Mouse (Mus musculus): ENCODE results near the gene Pip5k1c. TPM values are rescaled to one million over a fixed set of nuclear protein-coding genes. Genes with fewer than 3 reads are reported as not detected.

Gene Pip5k1c
- polyA plus RNA-seq, 1 experiment from 2014 or later, result 74.9 TPM

DNA sequence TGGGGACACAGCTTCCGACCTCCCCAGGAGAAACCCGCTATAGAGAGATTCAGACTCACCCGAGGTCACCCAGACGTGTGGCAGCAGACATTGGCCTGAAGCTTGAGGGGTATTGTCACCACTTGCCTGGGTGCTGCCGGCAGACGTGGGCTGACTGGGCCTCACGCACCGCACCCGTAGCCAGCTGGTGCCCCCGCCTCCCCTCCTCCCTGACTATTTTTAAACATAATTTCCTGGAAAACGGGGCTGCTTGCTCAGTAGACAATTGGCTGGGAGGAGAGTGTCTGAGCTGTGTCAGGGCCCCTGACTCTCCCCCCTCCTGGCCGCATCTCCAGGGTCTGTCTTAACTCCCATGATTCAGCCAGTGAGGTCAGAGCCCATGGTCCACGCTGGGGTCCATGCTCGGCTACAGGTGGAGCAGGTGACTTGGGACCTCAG, 10.0 kb downstream of the Pip5k1c start:
- Histone ChIP-seq H3K9ac (ENCODE audit: low read length) (no peak overlapping the region), H3K4me1 (replicated peaks; ENCODE audit: control insufficient read depth, insufficient read depth, low read length) (no peaks in the 10 kb centered on the region; the same call in 1 of the 2 replicates), H3K9me3 (ENCODE audit: control insufficient read depth, low read length) (no peaks in the 10 kb centered on the region), H3K4me2 (ENCODE audit: low read depth, low read length, severe bottlenecking) (no peak overlapping the region), H3K4me3 (ENCODE audit: low read depth, low read length) (no peak overlapping the region), H3K27ac (ENCODE audit: low read depth, low read length) (no peak overlapping the region), H3K27me3 (ENCODE audit: control insufficient read depth, insufficient read depth, low read length) (no peaks in the 10 kb centered on the region), H3K36me3 (ENCODE audit: control insufficient read depth, insufficient read depth, low read length) (peaks cover 8% of the 10 kb centered on the region; the same call in 1 of the 2 replicates)
- WGBS, result 82% methylated on average over 14 of the region's 14 CpGs
- no peak for ATAC-seq (replicated peaks; ENCODE audit: low FRiP score)
- no peak for DNase-seq (ENCODE audit: low spot score)

GRCm38 (mm10) chr10:81303258-81303657, 10.5 kb downstream of the Pip5k1c start:
- no peaks in the 10 kb centered on the region; the same call in 1 of the 2 replicates for H3K4me1 ChIP-seq (replicated peaks; ENCODE audit: control insufficient read depth, insufficient read depth, low read length)
- ATAC-seq (replicated peaks; ENCODE audit: low FRiP score), result no peak
- no peaks in the 10 kb centered on the region for H3K27me3 ChIP-seq (ENCODE audit: control insufficient read depth, insufficient read depth, low read length)
- no peak overlapping the region for H3K4me2 ChIP-seq (ENCODE audit: low read depth, low read length, severe bottlenecking)
- H3K4me3 ChIP-seq (ENCODE audit: low read depth, low read length), result no peak overlapping the region
- no peak overlapping the region for H3K9ac ChIP-seq (ENCODE audit: low read length)
- no peak overlapping the region for H3K27ac ChIP-seq (ENCODE audit: low read depth, low read length)
- WGBS, result 78% methylated on average over 10 of the region's 10 CpGs
- DNase-seq (ENCODE audit: low spot score), result no peak
- peaks cover 13% of the 10 kb centered on the region for H3K36me3 ChIP-seq (ENCODE audit: control insufficient read depth, insufficient read depth, low read length)
- H3K9me3 ChIP-seq (ENCODE audit: control insufficient read depth, low read length), result no peaks in the 10 kb centered on the region

DNA sequence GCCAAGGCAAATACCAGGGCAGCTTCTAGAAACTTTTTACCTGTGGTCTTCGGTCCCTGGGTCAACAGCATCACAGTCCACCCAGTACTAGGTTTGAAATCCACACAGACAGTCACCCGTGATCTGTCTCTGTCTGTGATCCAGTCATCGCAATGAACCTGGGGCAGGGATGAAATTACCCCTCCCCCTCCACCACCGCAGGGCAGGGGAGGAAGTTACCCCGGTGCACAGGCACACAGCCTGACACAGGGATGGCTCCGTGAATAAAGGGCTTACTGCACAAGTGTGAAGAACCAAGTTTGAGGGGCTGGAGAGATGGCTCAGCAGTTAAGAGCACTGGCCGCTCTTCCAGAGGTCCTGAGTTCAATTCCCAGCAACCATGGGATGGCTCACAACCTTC, 11.0 kb downstream of the Pip5k1c start:
- Histone ChIP-seq H3K4me3 (ENCODE audit: low read depth, low read length) (no peak overlapping the region), H3K4me1 (replicated peaks; ENCODE audit: control insufficient read depth, insufficient read depth, low read length) (no peaks in the 10 kb centered on the region; the same call in 1 of the 2 replicates), H3K27ac (ENCODE audit: low read depth, low read length) (no peak overlapping the region), H3K9me3 (ENCODE audit: control insufficient read depth, low read length) (no peaks in the 10 kb centered on the region), H3K36me3 (ENCODE audit: control insufficient read depth, insufficient read depth, low read length) (peaks cover 13% of the 10 kb centered on the region), H3K4me2 (ENCODE audit: low read depth, low read length, severe bottlenecking) (no peak overlapping the region), H3K9ac (ENCODE audit: low read length) (no peak overlapping the region), H3K27me3 (ENCODE audit: control insufficient read depth, insufficient read depth, low read length) (no peaks in the 10 kb centered on the region)
- 83% methylated on average over 7 of the region's 7 CpGs for WGBS
- ATAC-seq (replicated peaks; ENCODE audit: low FRiP score) (no peak), DNase-seq (ENCODE audit: low spot score) (no peak)

- H3K36me3 ChIP-seq (ENCODE audit: control insufficient read depth, insufficient read depth, low read length), result peaks cover 17% of the 10 kb centered on the region
- H3K4me1 ChIP-seq (replicated peaks; ENCODE audit: control insufficient read depth, insufficient read depth, low read length), result no peaks in the 10 kb centered on the region; the same call in 1 of the 2 replicates
- H3K9ac ChIP-seq (ENCODE audit: low read length), result no peak overlapping the region; the same call in 1 of the 2 replicates
- no peak overlapping the region for H3K4me2 ChIP-seq (ENCODE audit: low read depth, low read length, severe bottlenecking)
- ATAC-seq (replicated peaks; ENCODE audit: low FRiP score), result peak; percentile 61; the same call in 1 of the 2 replicates
- H3K27ac ChIP-seq (ENCODE audit: low read depth, low read length), result no peak overlapping the region
- no peaks in the 10 kb centered on the region for H3K27me3 ChIP-seq (ENCODE audit: control insufficient read depth, insufficient read depth, low read length)
- peak; percentile 77 for DNase-seq (ENCODE audit: low spot score)
- 31% methylated on average over 6 of the region's 9 CpGs for WGBS
- no peak overlapping the region for H3K4me3 ChIP-seq (ENCODE audit: low read depth, low read length)
- no peaks in the 10 kb centered on the region for H3K9me3 ChIP-seq (ENCODE audit: control insufficient read depth, low read length)
Observed at GRCm38 (mm10) chr10:81304597-81305238, 12.0 kb downstream of the Pip5k1c start.

- Histone ChIP-seq H3K36me3 (ENCODE audit: control insufficient read depth, insufficient read depth, low read length) (peaks cover 17% of the 10 kb centered on the region), H3K4me1 (replicated peaks; ENCODE audit: control insufficient read depth, insufficient read depth, low read length) (no peaks in the 10 kb centered on the region; the same call in 1 of the 2 replicates), H3K9ac (ENCODE audit: low read length) (no peak overlapping the region), H3K9me3 (ENCODE audit: control insufficient read depth, low read length) (no peaks in the 10 kb centered on the region), H3K27me3 (ENCODE audit: control insufficient read depth, insufficient read depth, low read length) (no peaks in the 10 kb centered on the region), H3K4me3 (ENCODE audit: low read depth, low read length) (no peak overlapping the region), H3K4me2 (ENCODE audit: low read depth, low read length, severe bottlenecking) (no peak overlapping the region), H3K27ac (ENCODE audit: low read depth, low read length) (no peak overlapping the region)
- DNase-seq (ENCODE audit: low spot score), result no peak
- no peak for ATAC-seq (replicated peaks; ENCODE audit: low FRiP score)
- WGBS, result 96% methylated on average over 14 of the region's 14 CpGs
Observed at GRCm38 (mm10) chr10:81305663-81306062, 12.9 kb downstream of the Pip5k1c start.

DNA sequence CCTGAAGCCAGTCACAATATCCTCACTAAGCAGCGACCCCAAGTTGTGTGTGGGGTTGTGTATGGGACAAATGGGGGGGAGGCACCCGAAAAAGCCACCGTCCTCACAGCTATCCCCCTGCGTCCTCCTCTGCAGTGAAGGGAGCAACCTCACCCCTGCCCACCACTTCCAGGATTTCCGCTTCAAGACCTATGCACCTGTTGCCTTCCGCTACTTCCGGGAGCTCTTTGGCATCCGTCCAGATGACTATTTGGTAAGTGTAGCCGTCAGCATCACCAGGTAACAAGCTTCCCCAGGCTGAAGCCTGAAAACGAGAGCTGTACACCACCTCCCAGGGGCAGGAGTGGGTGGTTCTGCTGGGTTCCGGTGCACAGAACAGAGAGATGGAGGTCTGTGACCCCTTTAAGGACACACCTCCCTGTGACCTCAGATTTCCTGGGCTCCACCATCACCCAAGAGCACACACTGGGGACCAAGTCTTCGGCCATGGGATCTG, 13.5 kb downstream of the Pip5k1c start:
- H3K9me3 ChIP-seq (ENCODE audit: control insufficient read depth, low read length), result no peaks in the 10 kb centered on the region

DNA sequence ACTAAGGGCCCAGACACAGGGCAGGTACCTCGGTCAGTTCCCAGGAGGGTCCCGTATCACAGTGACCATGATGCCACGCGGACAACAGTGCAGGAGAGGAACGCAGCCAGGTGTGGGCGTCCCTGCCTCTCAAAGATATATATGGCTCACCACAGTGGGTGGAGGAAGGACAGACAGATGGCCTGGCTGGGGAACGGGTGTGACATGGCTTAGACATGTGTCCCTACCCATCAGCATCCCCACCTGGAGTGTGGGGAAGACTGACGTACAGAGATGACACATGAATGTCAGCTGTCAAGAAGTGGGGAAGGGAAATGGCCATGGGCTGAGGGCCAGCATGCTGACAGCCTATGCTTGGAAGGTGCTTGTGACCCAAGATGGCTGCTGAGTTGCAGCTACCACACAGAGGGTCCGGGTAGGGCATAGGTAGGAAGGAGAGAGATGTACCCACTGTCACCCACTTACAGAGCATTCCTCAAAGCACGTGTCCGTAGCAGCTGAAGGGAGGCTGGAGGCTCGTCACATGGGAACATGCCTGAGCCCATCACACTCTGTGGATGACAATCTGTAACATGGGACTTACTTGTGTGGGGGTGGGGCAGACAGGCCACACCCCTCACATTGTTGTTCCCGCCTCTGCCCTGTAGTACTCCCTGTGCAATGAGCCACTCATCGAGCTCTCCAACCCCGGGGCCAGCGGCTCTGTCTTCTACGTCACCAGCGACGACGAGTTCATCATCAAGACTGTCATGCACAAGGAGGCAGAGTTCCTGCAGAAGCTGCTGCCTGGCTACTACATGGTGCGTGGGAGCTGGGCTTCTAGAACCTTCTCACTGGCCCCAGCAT, 14.3 kb downstream of the Pip5k1c start:
- no peak overlapping the region for H3K4me3 ChIP-seq (ENCODE audit: low read depth, low read length)
- no peak overlapping the region for H3K27ac ChIP-seq (ENCODE audit: low read depth, low read length)

More for the DNA sequence above, 13.5 kb downstream of the Pip5k1c start:
- H3K27me3 ChIP-seq (ENCODE audit: control insufficient read depth, insufficient read depth, low read length), result no peaks in the 10 kb centered on the region
- H3K9ac ChIP-seq (ENCODE audit: low read length), result no peak overlapping the region
- H3K4me3 ChIP-seq (ENCODE audit: low read depth, low read length), result no peak overlapping the region
- H3K4me1 ChIP-seq (replicated peaks; ENCODE audit: control insufficient read depth, insufficient read depth, low read length), result no peaks in the 10 kb centered on the region; the same call in 1 of the 2 replicates
- H3K4me2 ChIP-seq (ENCODE audit: low read depth, low read length, severe bottlenecking), result no peak overlapping the region
- 96% methylated on average over 12 of the region's 12 CpGs for WGBS
- H3K36me3 ChIP-seq (ENCODE audit: control insufficient read depth, insufficient read depth, low read length), result peaks cover 17% of the 10 kb centered on the region
- DNase-seq (ENCODE audit: low spot score) (no peak), ATAC-seq (replicated peaks; ENCODE audit: low FRiP score) (no peak)
- H3K27ac ChIP-seq (ENCODE audit: low read depth, low read length), result no peak overlapping the region

DNA sequence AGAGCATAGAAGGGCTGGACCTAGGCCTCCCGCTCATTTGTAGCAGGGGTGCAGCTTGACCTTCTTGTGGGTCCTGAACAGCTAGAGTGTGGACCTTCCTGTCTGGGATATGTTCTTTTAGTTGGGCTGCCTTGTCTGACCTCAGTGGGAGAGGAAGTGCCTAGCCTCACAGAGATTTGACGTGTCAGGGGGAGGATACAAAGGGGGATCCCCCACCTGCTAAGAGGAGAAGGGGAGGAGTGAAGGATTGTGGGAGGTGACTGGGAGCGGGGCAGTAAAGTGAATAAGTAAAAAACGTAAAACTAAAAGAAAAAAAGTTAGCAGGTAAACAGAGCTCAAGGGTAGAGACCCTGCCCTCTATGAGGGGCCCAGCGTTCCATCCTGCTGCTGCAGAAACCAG, 16.8 kb downstream of the Pip5k1c start:
- ATAC-seq (replicated peaks; ENCODE audit: low FRiP score) (no peak), DNase-seq (ENCODE audit: low spot score) (no peak)
- Histone ChIP-seq H3K9ac (ENCODE audit: low read length) (no peak overlapping the region), H3K4me2 (ENCODE audit: low read depth, low read length, severe bottlenecking) (no peak overlapping the region), H3K27me3 (ENCODE audit: control insufficient read depth, insufficient read depth, low read length) (no peaks in the 10 kb centered on the region), H3K27ac (ENCODE audit: low read depth, low read length) (no peak overlapping the region), H3K4me1 (replicated peaks; ENCODE audit: control insufficient read depth, insufficient read depth, low read length) (no peaks in the 10 kb centered on the region; the same call in 1 of the 2 replicates), H3K36me3 (ENCODE audit: control insufficient read depth, insufficient read depth, low read length) (peaks cover 23% of the 10 kb centered on the region), H3K9me3 (ENCODE audit: control insufficient read depth, low read length) (no peaks in the 10 kb centered on the region), H3K4me3 (ENCODE audit: low read depth, low read length) (no peak overlapping the region)
- WGBS, result 94% methylated on average over 5 of the region's 5 CpGs

More for the DNA sequence above, 14.3 kb downstream of the Pip5k1c start:
- DNase-seq (ENCODE audit: low spot score) (no peak), ATAC-seq (replicated peaks; ENCODE audit: low FRiP score) (no peak)
- H3K4me2 ChIP-seq (ENCODE audit: low read depth, low read length, severe bottlenecking), result no peak overlapping the region
- no peak overlapping the region for H3K9ac ChIP-seq (ENCODE audit: low read length)
- H3K27me3 ChIP-seq (ENCODE audit: control insufficient read depth, insufficient read depth, low read length), result no peaks in the 10 kb centered on the region
- peaks cover 17% of the 10 kb centered on the region for H3K36me3 ChIP-seq (ENCODE audit: control insufficient read depth, insufficient read depth, low read length)
- H3K4me1 ChIP-seq (replicated peaks; ENCODE audit: control insufficient read depth, insufficient read depth, low read length), result no peaks in the 10 kb centered on the region; the same call in 1 of the 2 replicates
- H3K9me3 ChIP-seq (ENCODE audit: control insufficient read depth, low read length), result no peaks in the 10 kb centered on the region
- 94% methylated on average over 21 of the region's 21 CpGs for WGBS

All from forebrain, embryonic 11.5 days (tissue).